Mouse (Mus musculus) forebrain, embryonic 12.5 days (tissue): ENCODE measurements at regions not wholly inside any gene's neighbourhood (a gene's known extent, or its start where the extent isn't known, plus 50 kb on each side); places are given as distances from the start of the nearest gene placed in this dataset.

Experiments used
- ATAC-seq: fragments of 200-750 bp; cut with Nextera tagmentation; 2 replicates; pipeline ENCODE4 v1.8.0; 2017; ENCODE audit warnings: moderate TSS enrichment; ENCODE audit not compliant: low FRiP score
- H3K27ac ChIP-seq: fragments of 300-500 bp; sonication (generic); 2 replicates; pipeline ENCODE4 v1.5.1; 2016; ENCODE audit warnings: mild to moderate bottlenecking
- H3K27me3 ChIP-seq: fragments of 300-500 bp; sonication (generic); 2 replicates; pipeline ENCODE4 v1.6.1; 2016; ENCODE audit warnings: mild to moderate bottlenecking
- H3K36me3 ChIP-seq: fragments of 300-500 bp; sonication (generic); replicated peaks from 2 replicates; pipeline ENCODE4 v1.6.1; 2016; ENCODE audit warnings: mild to moderate bottlenecking
- H3K4me1 ChIP-seq: fragments of 300-500 bp; sonication (generic); 2 replicates; pipeline ENCODE4 v1.6.1; 2016
- H3K4me2 ChIP-seq: fragments of 300-500 bp; sonication (generic); 2 replicates; pipeline ENCODE4 v1.6.1; 2016; ENCODE audit warnings: mild to moderate bottlenecking, moderate library complexity
- H3K4me3 ChIP-seq: fragments of 300-500 bp; sonication (generic); replicated peaks from 2 replicates; pipeline ENCODE4 v1.5.1; 2016; ENCODE audit warnings: mild to moderate bottlenecking
- H3K9ac ChIP-seq: fragments of 300-500 bp; sonication (generic); 2 replicates; pipeline ENCODE4 v1.6.1; 2016; ENCODE audit warnings: mild to moderate bottlenecking
- H3K9me3 ChIP-seq: fragments of 300-500 bp; sonication (generic); 2 replicates; pipeline ENCODE4 v1.6.1; 2016
- WGBS: fragments of 180-500 bp; shearing (Covaris S2); methylation state at CpG from one replicate; pipeline ENCODE4 v1.1.7; 2016; 5-methylcytosine and 5-hydroxymethylcytosine counted together

DNA sequence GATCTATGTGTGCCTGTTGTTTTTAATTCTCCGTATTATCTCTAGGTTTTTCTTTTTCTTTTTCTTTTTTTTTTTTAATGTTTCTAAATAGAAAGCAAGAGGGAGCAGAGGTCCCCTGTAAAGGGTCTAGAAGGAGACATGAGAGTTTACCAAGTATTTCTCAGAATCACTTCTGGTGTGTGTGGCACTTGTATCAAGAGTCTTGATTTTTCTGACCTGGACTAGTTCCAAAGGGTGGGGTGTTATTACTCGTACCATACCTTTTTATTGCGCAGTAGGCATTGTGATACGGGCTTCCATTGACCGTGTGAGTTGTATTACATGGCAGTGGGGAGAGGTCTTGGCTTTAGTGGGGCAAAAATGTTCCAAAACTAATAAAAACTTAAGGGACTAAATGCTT lies 63.2 kb upstream of the Bmp6 start:
- WGBS = 93% methylated on average over 5 of the region's 5 CpGs
- Histone ChIP-seq H3K9me3 (no peaks in the 10 kb centered on the region), H3K27me3 (no peaks in the 10 kb centered on the region), H3K4me1 (no peaks in the 10 kb centered on the region), H3K4me2 (no peak overlapping the region), H3K9ac (no peak overlapping the region), H3K27ac (no peak overlapping the region), H3K36me3 (no peaks in the 10 kb centered on the region), H3K4me3 (no peak overlapping the region)
- no peak for ATAC-seq

DNA sequence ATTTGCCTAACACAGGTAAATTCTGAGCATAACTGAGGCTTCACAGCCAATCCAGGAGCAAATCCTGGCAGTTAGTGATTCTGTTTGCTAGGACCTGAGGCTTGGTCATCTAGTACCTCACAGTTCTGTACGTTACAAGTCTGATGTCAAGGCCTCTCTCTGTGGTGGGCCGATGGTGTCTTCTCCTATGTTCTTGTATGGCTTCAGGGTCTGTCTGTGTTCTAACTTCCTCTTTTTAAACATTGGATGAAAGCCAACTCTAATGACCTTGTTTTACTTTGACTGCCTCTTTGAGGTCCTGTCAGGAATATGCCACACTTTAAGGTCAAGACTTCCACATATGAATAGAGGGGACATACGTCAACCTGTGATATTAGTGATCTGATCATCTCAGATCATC lies 56.9 kb upstream of the Bmp6 start:
- no peak overlapping the region for H3K4me2 ChIP-seq
- no peak overlapping the region for H3K9ac ChIP-seq
- no peaks in the 10 kb centered on the region for H3K27me3 ChIP-seq
- 93% methylated on average over 3 of the region's 3 CpGs for WGBS
- no peak overlapping the region for H3K4me3 ChIP-seq
- H3K4me1 ChIP-seq = peaks cover 10% of the 10 kb centered on the region
- no peak overlapping the region for H3K27ac ChIP-seq
- no peaks in the 10 kb centered on the region for H3K36me3 ChIP-seq
- ATAC-seq = no peak
- no peaks in the 10 kb centered on the region for H3K9me3 ChIP-seq

- no peak for ATAC-seq
- no peaks in the 10 kb centered on the region for H3K36me3 ChIP-seq
- no peak overlapping the region for H3K4me3 ChIP-seq
- H3K27me3 ChIP-seq = no peaks in the 10 kb centered on the region
- H3K4me1 ChIP-seq = peaks cover 10% of the 10 kb centered on the region
- no peaks in the 10 kb centered on the region for H3K9me3 ChIP-seq
- H3K9ac ChIP-seq = no peak overlapping the region
- 79% methylated on average over 14 of the region's 14 CpGs for WGBS
- no peak overlapping the region for H3K27ac ChIP-seq
- H3K4me2 ChIP-seq = no peak overlapping the region
Measured at GRCm38 (mm10) chr13:38288572-38289440, 56.1 kb upstream of the Bmp6 start.

- Histone ChIP-seq H3K27me3 (no peaks in the 10 kb centered on the region), H3K9me3 (no peaks in the 10 kb centered on the region), H3K27ac (no peak overlapping the region), H3K4me2 (peak overlapping the region; percentile 34), H3K4me1 (peaks cover 10% of the 10 kb centered on the region), H3K36me3 (no peaks in the 10 kb centered on the region), H3K9ac (no peak overlapping the region), H3K4me3 (no peak overlapping the region)
- ATAC-seq = peak; percentile 51
- 29% methylated on average over 21 of the region's 21 CpGs for WGBS
Measured at GRCm38 (mm10) chr13:38290287-38290941, 54.5 kb upstream of the Bmp6 start.

DNA sequence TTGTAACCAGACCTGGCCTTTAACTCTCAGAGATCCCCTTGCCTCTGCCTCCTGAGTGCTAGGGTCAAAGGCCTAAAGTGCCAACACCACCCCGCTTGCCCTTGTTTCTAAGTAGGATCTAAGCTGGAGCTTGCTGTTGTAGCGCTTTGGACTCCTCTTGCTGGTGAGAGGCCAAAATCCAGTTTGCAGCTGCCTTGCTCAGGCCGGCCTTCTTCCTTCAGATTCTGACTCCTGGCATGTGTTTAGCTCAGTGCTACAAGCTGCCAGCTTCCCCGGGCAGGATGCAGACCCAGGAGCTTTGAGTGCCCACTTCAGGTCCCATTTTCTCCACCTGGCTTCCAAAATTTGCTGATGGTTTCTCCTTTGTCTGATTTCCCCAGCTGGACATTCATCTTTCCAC lies 53.4 kb upstream of the Bmp6 start:
- Histone ChIP-seq H3K36me3 (no peaks in the 10 kb centered on the region), H3K4me1 (peaks cover 10% of the 10 kb centered on the region), H3K27me3 (no peaks in the 10 kb centered on the region), H3K4me3 (no peak overlapping the region), H3K9ac (no peak overlapping the region), H3K27ac (no peak overlapping the region), H3K4me2 (no peak overlapping the region), H3K9me3 (no peaks in the 10 kb centered on the region)
- ATAC-seq = no peak
- 91% methylated on average over 4 of the region's 4 CpGs for WGBS
